Mouse (Mus musculus) lung, adult 10 weeks (tissue): ENCODE results near the gene Alox12b. TPM values are rescaled to one million over a fixed set of nuclear protein-coding genes. Genes with fewer than 3 reads are reported as not detected.

ENCODE experiments used
- polyA plus RNA-seq: library from polyadenylated mRNA; stranded (reverse); fragments of 350-450 nt; fragmentation: Illumina TruSeq; extraction: RNeasy Lipid Tissue Mini Kit (QIAGEN cat#74804); gene quantifications from one replicate; pipeline ENCODE4 v1.2.3, GENCODE M21; 2014; ENCODE audit warnings: low read depth, low replicate concordance; ENCODE audit not compliant: insufficient read depth

Alox12b gene
- not detected for polyA plus RNA-seq

DNA sequence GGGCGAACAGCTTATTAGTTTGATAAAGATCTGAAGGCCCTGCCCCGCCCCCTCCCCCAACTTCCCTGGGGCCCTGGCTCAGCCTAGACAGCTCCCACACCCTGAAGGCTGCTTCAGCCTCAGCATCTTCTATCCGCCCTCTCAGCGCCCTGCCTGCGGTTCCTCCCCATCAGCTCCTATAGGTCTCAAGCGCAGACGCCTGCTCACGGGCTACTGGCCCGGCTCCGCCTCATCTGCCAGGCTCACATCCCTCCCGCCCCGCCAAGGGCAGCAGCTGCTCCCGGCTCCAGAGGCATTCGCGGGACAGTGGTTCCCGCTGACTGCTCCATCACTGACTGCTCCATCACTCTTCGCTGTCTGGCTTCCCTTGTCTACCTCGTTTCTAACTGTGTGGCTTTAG lies at the start of gene Alox12b:
Gene Alox12b, plus strand, starts transcription at position 190 of the 400 bp plus-strand sequence.

DNA sequence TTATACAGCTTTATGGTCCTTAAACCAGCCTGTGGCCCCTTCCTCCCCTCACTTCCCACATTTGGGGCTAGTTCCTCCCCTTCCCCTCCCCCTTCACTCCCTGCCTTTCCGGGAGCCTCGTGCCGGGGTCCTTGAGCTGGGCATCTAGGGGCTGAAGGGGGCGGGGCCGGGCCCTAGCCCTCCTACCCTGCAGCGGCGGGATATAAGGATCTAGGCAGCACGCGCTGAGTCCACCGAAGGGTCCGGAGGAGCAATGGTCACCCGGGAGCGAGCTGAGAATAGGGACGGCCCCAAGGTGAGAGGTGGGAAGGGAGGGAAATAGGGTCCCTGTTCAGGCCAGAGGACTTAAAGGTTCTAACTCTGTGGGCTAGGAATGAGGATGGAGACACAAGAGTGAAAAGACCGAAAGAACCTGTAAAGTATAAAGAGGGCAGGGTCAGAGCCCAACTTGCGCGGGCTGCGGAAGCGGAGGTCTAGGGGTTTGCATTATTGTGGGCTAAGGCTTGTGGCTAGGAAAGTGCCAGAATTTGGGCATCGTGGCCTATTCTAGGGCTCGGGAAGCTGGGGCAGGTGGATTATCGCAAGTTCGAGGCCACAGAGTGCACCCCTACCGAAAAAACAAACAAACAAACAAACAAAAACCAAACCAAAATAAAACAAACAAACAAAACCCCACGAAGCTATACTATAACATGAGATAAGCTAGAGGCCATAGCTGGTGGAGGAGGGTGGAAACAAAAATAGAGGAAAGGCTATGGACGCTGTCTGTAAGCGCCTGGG lies 36.4 kb upstream of the Alox12b start, which contains the start of gene Hes7:
Gene Hes7, plus strand, starts transcription at position 184 of the 780 bp plus-strand sequence.

DNA sequence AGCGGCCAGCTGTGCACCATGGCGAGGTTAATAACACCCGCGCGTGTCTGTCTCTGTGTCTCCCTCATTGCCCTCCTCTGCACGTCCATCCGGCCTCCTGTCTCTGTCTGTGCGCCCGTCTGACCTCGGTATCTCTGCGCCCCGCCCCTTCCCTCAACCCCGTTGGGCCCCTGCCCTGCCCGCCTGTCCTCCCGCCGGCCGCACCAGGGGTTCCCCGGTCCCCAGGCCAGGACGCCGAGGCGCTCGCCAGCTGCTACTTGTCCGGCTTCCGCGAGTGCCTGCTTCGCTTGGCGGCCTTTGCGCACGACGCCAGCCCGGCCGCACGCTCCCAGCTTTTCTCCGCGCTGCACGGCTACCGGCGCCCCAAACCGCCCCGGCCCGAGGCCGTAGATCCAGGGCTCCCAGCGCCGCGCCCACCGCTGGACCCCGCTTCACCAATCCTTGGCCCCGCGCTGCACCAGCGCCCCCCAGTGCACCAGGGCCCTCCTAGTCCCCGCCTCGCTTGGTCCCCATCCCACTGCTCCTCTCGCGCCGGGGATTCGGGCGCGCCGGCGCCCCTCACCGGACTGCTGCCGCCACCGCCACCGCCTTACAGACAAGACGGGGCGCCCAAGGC lies 34.3 kb upstream of the Alox12b start, which contains the start of gene 9130213A22Rik:
Gene 9130213A22Rik, minus strand, starts transcription at position 254 of the 616 bp plus-strand sequence.

DNA sequence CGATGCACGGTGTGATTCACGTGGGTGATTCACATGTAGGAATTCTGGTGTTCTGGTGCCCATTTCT lies 31.1 kb upstream of the Alox12b start, which contains the start of gene Aloxe3:
Gene Aloxe3, plus strand, starts transcription at position 45 of the 67 bp plus-strand sequence.

DNA sequence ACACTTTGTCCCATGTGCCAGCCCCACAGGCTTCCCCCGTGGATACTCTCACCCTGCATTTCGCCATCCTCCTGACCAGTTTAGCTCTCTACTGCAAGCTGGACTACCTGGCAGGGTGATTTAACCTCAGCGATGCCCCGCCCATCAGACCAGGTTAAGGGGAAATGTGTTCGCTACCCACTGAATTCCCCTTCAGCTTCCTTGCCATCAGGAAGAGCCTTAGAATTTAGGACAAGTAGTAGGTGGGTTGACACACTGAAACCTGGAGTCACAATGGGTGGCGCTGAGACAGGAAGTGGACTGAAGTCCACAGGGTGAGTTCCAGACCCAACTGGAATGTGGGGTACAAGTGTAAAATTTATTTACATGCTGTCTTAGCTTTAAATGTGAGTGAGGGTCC lies 41.0 kb downstream of the Alox12b start, which contains the start of gene Alox8:
Gene Alox8, minus strand, starts transcription at position 101 of the 400 bp plus-strand sequence.

Other genes starting within 250 kb of the Alox12b start
- gene Odf4, start 229.9 kb upstream of the Alox12b start, polyA plus RNA-seq = not detected
- gene Arhgef15, start 199.5 kb upstream of the Alox12b start, polyA plus RNA-seq = 34.6 TPM
- gene Slc25a35, start 188.9 kb upstream of the Alox12b start, polyA plus RNA-seq = 9.0 TPM
- 17.0 TPM for gene Rangrf, start 181.8 kb upstream of the Alox12b start, polyA plus RNA-seq
- 2.7 TPM for gene Pfas, start 148.5 kb upstream of the Alox12b start, polyA plus RNA-seq
- gene Ctc1, start 141.1 kb upstream of the Alox12b start, polyA plus RNA-seq = 14.5 TPM
- gene Aurkb, start 111.3 kb upstream of the Alox12b start, polyA plus RNA-seq = 1.7 TPM
- 15.7 TPM for gene Borcs6, start 97.3 kb upstream of the Alox12b start, polyA plus RNA-seq
- gene Tmem107, start 86.2 kb upstream of the Alox12b start, polyA plus RNA-seq = 46.5 TPM
- gene Vamp2, start 68.5 kb upstream of the Alox12b start, polyA plus RNA-seq = 71.0 TPM
- 18.4 TPM for gene Per1, start 61.8 kb upstream of the Alox12b start, polyA plus RNA-seq
- 0.12 TPM for gene Hes7, start 36.6 kb upstream of the Alox12b start, polyA plus RNA-seq
- gene 9130213A22Rik, start 34.4 kb upstream of the Alox12b start, polyA plus RNA-seq = 0.39 TPM
- gene Aloxe3, start 31.1 kb upstream of the Alox12b start, polyA plus RNA-seq = 0.39 TPM
- 0.07 TPM for gene Alox8, start 40.9 kb downstream of the Alox12b start, polyA plus RNA-seq
- not detected for gene Gucy2e, start 80.0 kb downstream of the Alox12b start, polyA plus RNA-seq
- 3.7 TPM for gene Cntrob, start 166.8 kb downstream of the Alox12b start, polyA plus RNA-seq
- gene Trappc1, start 167.0 kb downstream of the Alox12b start, polyA plus RNA-seq = 64.9 TPM
- 0.39 TPM for gene Kcnab3, start 169.3 kb downstream of the Alox12b start, polyA plus RNA-seq
- 1.3 TPM for gene Rnf227, start 183.5 kb downstream of the Alox12b start, polyA plus RNA-seq
- 45.8 TPM for gene Chd3, start 212.4 kb downstream of the Alox12b start, polyA plus RNA-seq
- gene Naa38, start 238.5 kb downstream of the Alox12b start, polyA plus RNA-seq = 125 TPM
- 11.8 TPM for gene Cyb5d1, start 238.6 kb downstream of the Alox12b start, polyA plus RNA-seq
- gene Tmem88, start 241.2 kb downstream of the Alox12b start, polyA plus RNA-seq = 12.9 TPM